Mouse (Mus musculus) limb, embryonic 14.5 days (tissue): ENCODE measurements at regions not wholly inside any gene's neighbourhood (a gene's known extent, or its start where the extent isn't known, plus 50 kb on each side); places are given as distances from the start of the nearest gene placed in this dataset.
A peak's percentile ranks its signal among the peaks of the same experiment; 100 is the strongest.

Source experiments
- ATAC-seq: fragments of 200-750 bp; cut with Nextera tagmentation; 2 replicates; pipeline ENCODE4 v1.8.0; 2017; ENCODE audit warnings: low read depth, moderate number of reproducible peaks, moderate TSS enrichment; ENCODE audit not compliant: low FRiP score
- DNase-seq: peaks from one replicate; pipeline ENCODE4 v3.0.0-alpha.2; 2015; ENCODE audit warnings: low spot score
- H3K27ac ChIP-seq: fragments of 300-500 bp; sonication (generic); replicated peaks from 2 replicates; pipeline ENCODE4 v1.5.1; 2014; ENCODE audit warnings: low read depth, mild to moderate bottlenecking, low read length, moderate library complexity, mixed read lengths
- H3K27me3 ChIP-seq: fragments of 300-500 bp; sonication (generic); 2 replicates; pipeline ENCODE4 v1.6.1; 2014; ENCODE audit warnings: low read length, mixed read lengths; ENCODE audit not compliant: control insufficient read depth, insufficient read depth
- H3K36me3 ChIP-seq: fragments of 300-500 bp; sonication (generic); 2 replicates; pipeline ENCODE4 v1.6.1; 2014; ENCODE audit warnings: mild to moderate bottlenecking, low read length, moderate library complexity, mixed read lengths; ENCODE audit not compliant: control insufficient read depth, insufficient read depth
- H3K4me1 ChIP-seq: fragments of 300-500 bp; sonication (generic); 2 replicates; pipeline ENCODE4 v1.6.1; 2014; ENCODE audit warnings: antibody characterized with exemption, low read length, mixed read lengths; ENCODE audit not compliant: control insufficient read depth, insufficient read depth
- H3K4me2 ChIP-seq: fragments of 300-500 bp; sonication (generic); replicated peaks from 2 replicates; pipeline ENCODE4 v1.6.1; 2014; ENCODE audit warnings: low read depth, mild to moderate bottlenecking, low read length, moderate library complexity; ENCODE audit not compliant: severe bottlenecking
- H3K4me3 ChIP-seq: fragments of 300-500 bp; sonication (generic); replicated peaks from 2 replicates; pipeline ENCODE4 v1.5.1; 2014; ENCODE audit warnings: low read length
- H3K9ac ChIP-seq: fragments of 300-500 bp; sonication (generic); 2 replicates; pipeline ENCODE4 v1.6.1; 2014; ENCODE audit warnings: mild to moderate bottlenecking, low read depth, low read length, moderate library complexity; ENCODE audit not compliant: severe bottlenecking
- H3K9me3 ChIP-seq: fragments of 300-500 bp; sonication (generic); 2 replicates; pipeline ENCODE4 v1.6.1; 2016; ENCODE audit warnings: low read length; ENCODE audit not compliant: control insufficient read depth
- POLR2A ChIP-seq: fragments of 200-500 bp; IDR thresholded peaks from 2 replicates; pipeline ENCODE4 v1.8.0; 2012; ENCODE audit warnings: inconsistent platforms, mild to moderate bottlenecking, moderate library complexity, borderline replicate concordance; ENCODE audit not compliant: insufficient read depth, insufficient read length; ENCODE audit errors: extremely low read depth
- WGBS: fragments of 180-500 bp; shearing (Covaris S2); extraction: QIAGEN DNeasy Blood & Tissue Kit; methylation state at CpG from one replicate; pipeline ENCODE4 v1.1.7; 2014; 5-methylcytosine and 5-hydroxymethylcytosine counted together

- TF ChIP-seq POLR2A, result no peak
- no peak overlapping the region for H3K4me2 ChIP-seq
- WGBS, result 73% methylated on average over 5 of the region's 5 CpGs
Observed at GRCm38 (mm10) chr12:52435321-52435720, 68.5 kb upstream of the Arhgap5 start.

GRCm38 (mm10) chr12:52435795-52436211 lies 68.0 kb upstream of the Arhgap5 start:
- 81% methylated on average over 16 of the region's 16 CpGs for WGBS
- Histone ChIP-seq H3K4me1 (no peaks in the 10 kb centered on the region), H3K4me3 (no peak overlapping the region), H3K9ac (no peak overlapping the region), H3K4me2 (no peak overlapping the region), H3K9me3 (no peaks in the 10 kb centered on the region), H3K27me3 (no peaks in the 10 kb centered on the region), H3K36me3 (no peaks in the 10 kb centered on the region), H3K27ac (no peak overlapping the region)
- no peak for TF ChIP-seq POLR2A
- DNase-seq (no peak), ATAC-seq (no peak)

More at GRCm38 (mm10) chr12:52435321-52435720, 68.5 kb upstream of the Arhgap5 start:
- ATAC-seq, result no peak
- H3K27ac ChIP-seq, result no peak overlapping the region
- no peak overlapping the region for H3K9ac ChIP-seq
- H3K36me3 ChIP-seq, result no peaks in the 10 kb centered on the region
- DNase-seq, result no peak
- no peaks in the 10 kb centered on the region for H3K27me3 ChIP-seq
- no peaks in the 10 kb centered on the region for H3K4me1 ChIP-seq
- no peak overlapping the region for H3K4me3 ChIP-seq
- no peaks in the 10 kb centered on the region for H3K9me3 ChIP-seq

GRCm38 (mm10) chr12:52436941-52437340 lies 66.8 kb upstream of the Arhgap5 start:
- no peaks in the 10 kb centered on the region for H3K4me1 ChIP-seq
- no peak overlapping the region for H3K4me2 ChIP-seq
- TF ChIP-seq POLR2A, result no peak
- no peaks in the 10 kb centered on the region for H3K27me3 ChIP-seq
- H3K36me3 ChIP-seq, result no peaks in the 10 kb centered on the region
- H3K9me3 ChIP-seq, result no peaks in the 10 kb centered on the region
- no peak overlapping the region for H3K4me3 ChIP-seq
- H3K9ac ChIP-seq, result no peak overlapping the region
- 86% methylated on average over 4 of the region's 4 CpGs for WGBS
- DNase-seq (no peak), ATAC-seq (no peak)
- H3K27ac ChIP-seq, result no peak overlapping the region

- H3K9ac ChIP-seq, result no peak overlapping the region
- no peaks in the 10 kb centered on the region for H3K9me3 ChIP-seq
Observed at GRCm38 (mm10) chr12:52439241-52439640, 64.5 kb upstream of the Arhgap5 start.

GRCm38 (mm10) chr12:52440868-52441365 lies 62.9 kb upstream of the Arhgap5 start:
- WGBS, result 65% methylated on average over 7 of the region's 7 CpGs
- Histone ChIP-seq H3K9me3 (no peaks in the 10 kb centered on the region), H3K4me3 (no peak overlapping the region), H3K9ac (no peak overlapping the region), H3K4me2 (no peak overlapping the region), H3K27ac (no peak overlapping the region), H3K36me3 (no peaks in the 10 kb centered on the region), H3K4me1 (no peaks in the 10 kb centered on the region), H3K27me3 (no peaks in the 10 kb centered on the region)
- no peak for ATAC-seq
- TF ChIP-seq POLR2A, result no peak
- no peak for DNase-seq

More at GRCm38 (mm10) chr12:52439241-52439640, 64.5 kb upstream of the Arhgap5 start:
- DNase-seq (peak; percentile 35), ATAC-seq (no peak)
- 0 out of 2 replicates have a peak overlapping the region, but pooled peaks have one; percentile 13 for H3K27ac ChIP-seq
- H3K27me3 ChIP-seq, result no peaks in the 10 kb centered on the region
- H3K4me1 ChIP-seq, result no peaks in the 10 kb centered on the region
- no peaks in the 10 kb centered on the region for H3K36me3 ChIP-seq
- 82% methylated on average over 1 of the region's 1 CpGs for WGBS
- no peak overlapping the region for H3K4me2 ChIP-seq
- no peak overlapping the region for H3K4me3 ChIP-seq
- no peak for TF ChIP-seq POLR2A

- no peak for TF ChIP-seq POLR2A
- H3K27ac ChIP-seq, result no peak overlapping the region
- no peak overlapping the region for H3K4me3 ChIP-seq
- H3K36me3 ChIP-seq, result no peaks in the 10 kb centered on the region
- H3K27me3 ChIP-seq, result no peaks in the 10 kb centered on the region
- no peaks in the 10 kb centered on the region for H3K4me1 ChIP-seq
- H3K9ac ChIP-seq, result no peak overlapping the region
- H3K9me3 ChIP-seq, result no peaks in the 10 kb centered on the region
- no peak overlapping the region for H3K4me2 ChIP-seq
- no peak for DNase-seq
- WGBS, result 80% methylated on average over 5 of the region's 5 CpGs
- no peak for ATAC-seq
Observed at GRCm38 (mm10) chr12:52442337-52442736, 61.4 kb upstream of the Arhgap5 start.
